Mouse (Mus musculus) gastrocnemius, postnatal 10 days (tissue): Measurements from ENCODE around the gene Tagln3. TPM values are rescaled to one million over a fixed set of nuclear protein-coding genes. Genes with fewer than 3 reads are reported as not detected.

ENCODE experiments used
- total RNA-seq, 2 experiments: library from RNA; stranded (reverse); gene quantifications; 2 replicates each; pipeline ENCODE4 v1.2.3; 2021

The Tagln3 gene
- total RNA-seq, 2 experiments from 2014 or later = 0.70 to 0.90 TPM

Other genes starting within 250 kb of the Tagln3 start
- gene Gm609, start 231.6 kb downstream of the Tagln3 start, total RNA-seq = under 1 TPM in 1 of 2 experiments, not detected in 1; 0.14 TPM
- gene Gm17783, start 192.6 kb downstream of the Tagln3 start, total RNA-seq = not detected
- not detected for gene Slc9c1, start 189.3 kb downstream of the Tagln3 start, total RNA-seq
- under 1 TPM; 0.14 to 0.25 TPM for gene Gcsam, start 114.2 kb downstream of the Tagln3 start, total RNA-seq
- not detected for gene BC016579, start 70.5 kb downstream of the Tagln3 start, total RNA-seq
- gene Tmprss7, start 30.9 kb downstream of the Tagln3 start, total RNA-seq = not detected
- gene Abhd10, start 18.3 kb upstream of the Tagln3 start, total RNA-seq = 10 to 100 TPM; 10.3 to 10.7 TPM
- gene Phldb2, start 229.0 kb upstream of the Tagln3 start, total RNA-seq = 10 to 100 TPM; 28.5 to 38.6 TPM